Mouse (Mus musculus) stomach, postnatal 0 days (tissue): ENCODE measurements around the gene Dctpp1. TPM values are rescaled to one million over a fixed set of nuclear protein-coding genes. Genes with fewer than 3 reads are reported as not detected.

Experiments
- ATAC-seq: fragments of 200-750 bp; cut with Nextera tagmentation; 2 replicates; pipeline ENCODE4 v1.8.0; 2017; ENCODE audit not compliant: low FRiP score, low TSS enrichment
- DNase-seq: peaks from one replicate; pipeline ENCODE4 v3.0.0-alpha.2; 2016; ENCODE audit warnings: low spot score
- H3K27ac ChIP-seq: fragments of 300-500 bp; sonication (generic); replicated peaks from 2 replicates; pipeline ENCODE4 v1.5.1; 2014; ENCODE audit warnings: mild to moderate bottlenecking, control low read depth
- H3K27me3 ChIP-seq: fragments of 300-500 bp; sonication (generic); 2 replicates; pipeline ENCODE4 v1.6.1; 2014; ENCODE audit warnings: low read length; ENCODE audit not compliant: control insufficient read depth, insufficient read depth
- H3K36me3 ChIP-seq: fragments of 300-500 bp; sonication (generic); 2 replicates; pipeline ENCODE4 v1.6.1; 2014; ENCODE audit warnings: low read length, mixed read lengths; ENCODE audit not compliant: control insufficient read depth, insufficient read depth
- H3K4me1 ChIP-seq: fragments of 300-500 bp; sonication (generic); replicated peaks from 2 replicates; pipeline ENCODE4 v1.6.1; 2014; ENCODE audit warnings: antibody characterized with exemption; ENCODE audit not compliant: control insufficient read depth, insufficient read depth
- H3K4me2 ChIP-seq: fragments of 300-500 bp; sonication (generic); replicated peaks from 2 replicates; pipeline ENCODE4 v1.6.1; 2014; ENCODE audit warnings: low read depth, mild to moderate bottlenecking, control low read depth, moderate library complexity
- H3K4me3 ChIP-seq: fragments of 300-500 bp; sonication (generic); 2 replicates; pipeline ENCODE4 v1.5.1; 2014; ENCODE audit warnings: low read depth, low read length, control low read depth
- H3K9ac ChIP-seq: fragments of 300-500 bp; sonication (generic); 2 replicates; pipeline ENCODE4 v1.6.1; 2014; ENCODE audit warnings: mild to moderate bottlenecking, low read length, control low read depth, mixed read lengths
- H3K9me3 ChIP-seq: fragments of 300-500 bp; sonication (generic); 2 replicates; pipeline ENCODE4 v1.6.1; 2016; ENCODE audit warnings: low read length; ENCODE audit not compliant: control insufficient read depth
- CTCF ChIP-seq: IDR thresholded peaks from 2 replicates; pipeline ENCODE4 v1.5.1; 2016; ENCODE audit warnings: antibody characterized with exemption, low read depth, mild to moderate bottlenecking, moderate library complexity
- EP300 ChIP-seq: optimal IDR thresholded peaks from 2 replicates; pipeline ENCODE3; 2016; ENCODE audit warnings: antibody characterized with exemption
- WGBS: fragments of 180-500 bp; shearing (Covaris S2); extraction: QIAGEN DNeasy Blood & Tissue Kit; methylation state at CpG from one replicate; pipeline ENCODE4 v1.1.7; 2014; 5-methylcytosine and 5-hydroxymethylcytosine counted together
- polyA plus RNA-seq: library from polyadenylated mRNA; unstranded; fragments of >200 nt; fragmentation: Nextera tagmentation; extraction: Ambion mirVana; gene quantifications from 2 replicates; pipeline ENCODE4 v1.2.1, GENCODE M21; 2015

Gene Dctpp1
- polyA plus RNA-seq, 1 experiment from 2014 or later, result 84.5 TPM

- peak within 1 kb of the TSS; percentile 98 for H3K4me2 ChIP-seq
- H3K9me3 ChIP-seq, result no peaks in the 10 kb centered on the region
- peaks cover 5% of the 10 kb centered on the region for H3K36me3 ChIP-seq
- TF ChIP-seq CTCF (no peak), EP300 (no peak)
- H3K4me3 ChIP-seq, result peak within 1 kb of the TSS; percentile 93
- ATAC-seq (peak; percentile 44), DNase-seq (no peak)
- H3K4me1 ChIP-seq, result peaks cover 3% of the 10 kb centered on the region; the same call in 1 of the 2 replicates
- peak within 1 kb of the TSS; percentile 92 for H3K9ac ChIP-seq
- 2% methylated on average over 9 of the region's 44 CpGs for WGBS
- H3K27ac ChIP-seq, result peak within 1 kb of the TSS; percentile 91
- H3K27me3 ChIP-seq, result no peaks in the 10 kb centered on the region
Observed at GRCm38 (mm10) chr7:127208295-127208552, 52.3 kb downstream of the Dctpp1 start, which contains the start of gene Tbc1d10b. Gene Tbc1d10b (minus strand): TSS chr7:127208468.

- Histone ChIP-seq H3K36me3 (peaks cover 9% of the 10 kb centered on the region), H3K9me3 (no peaks in the 10 kb centered on the region), H3K4me1 (peaks cover 3% of the 10 kb centered on the region; the same call in 1 of the 2 replicates), H3K9ac (peak overlapping the region; percentile 92), H3K4me3 (peak overlapping the region; percentile 93), H3K27ac (peak overlapping the region; percentile 91), H3K4me2 (peak overlapping the region; percentile 98), H3K27me3 (no peaks in the 10 kb centered on the region)
- TF ChIP-seq EP300 (no peak), CTCF (no peak)
- WGBS, result under 1% methylated on average over 51 of the region's 53 CpGs
- DNase-seq (peak; percentile 33), ATAC-seq (no peak)
Observed at GRCm38 (mm10) chr7:127207374-127208294, 52.9 kb downstream of the Dctpp1 start.

Other genes starting within 250 kb of the Dctpp1 start
- 49.5 and 50.0 TPM in 2 replicates for gene Mvp, start 246.1 kb downstream of the Dctpp1 start, polyA plus RNA-seq
- 0.42 TPM in 1 of 2 replicates, not detected in the other for gene Pagr1b, start 244.2 kb downstream of the Dctpp1 start, polyA plus RNA-seq
- 8.7 and 25.1 TPM in 2 replicates for gene Pagr1a, start 243.4 kb downstream of the Dctpp1 start, polyA plus RNA-seq
- gene Gm42742, start 239.6 kb downstream of the Dctpp1 start, polyA plus RNA-seq, result 12.0 and 27.5 TPM in 2 replicates
- gene Prrt2, start 239.5 kb downstream of the Dctpp1 start, polyA plus RNA-seq, result 1.7 and 2.9 TPM in 2 replicates
- 21.3 and 25.5 TPM in 2 replicates for gene Maz, start 233.7 kb downstream of the Dctpp1 start, polyA plus RNA-seq
- gene Kif22, start 218.2 kb downstream of the Dctpp1 start, polyA plus RNA-seq, result 20.8 and 24.4 TPM in 2 replicates
- gene Zg16, start 173.4 kb downstream of the Dctpp1 start, polyA plus RNA-seq, result 1.8 and 2.0 TPM in 2 replicates
- 4.0 and 4.1 TPM in 2 replicates for gene AI467606, start 169.3 kb downstream of the Dctpp1 start, polyA plus RNA-seq
- gene Qprt, start 138.5 kb downstream of the Dctpp1 start, polyA plus RNA-seq, result 0.89 and 1.4 TPM in 2 replicates
- 0.21 and 0.22 TPM in 2 replicates for gene Spn, start 122.9 kb downstream of the Dctpp1 start, polyA plus RNA-seq
- 22.8 and 25.2 TPM in 2 replicates for gene Cd2bp2, start 64.7 kb downstream of the Dctpp1 start, polyA plus RNA-seq
- 11.7 and 12.1 TPM in 2 replicates for gene Tbc1d10b, start 52.2 kb downstream of the Dctpp1 start, polyA plus RNA-seq
- 11.7 and 15.9 TPM in 2 replicates for gene Mylpf, start 51.8 kb downstream of the Dctpp1 start, polyA plus RNA-seq
- 11.4 and 12.2 TPM in 2 replicates for gene Zfp553, start 27.6 kb downstream of the Dctpp1 start, polyA plus RNA-seq
- gene Sept1, start 27.6 kb downstream of the Dctpp1 start, polyA plus RNA-seq, result 7.0 and 7.9 TPM in 2 replicates
- gene Zfp771, start 16.4 kb downstream of the Dctpp1 start, polyA plus RNA-seq, result 27.3 and 29.6 TPM in 2 replicates
- gene Sephs2, start 13.3 kb upstream of the Dctpp1 start, polyA plus RNA-seq, result 113 and 115 TPM in 2 replicates
- 0.80 and 1.1 TPM in 2 replicates for gene Itgal, start 35.6 kb upstream of the Dctpp1 start, polyA plus RNA-seq
- gene Zfp768, start 84.9 kb upstream of the Dctpp1 start, polyA plus RNA-seq, result 9.0 and 11.0 TPM in 2 replicates
- gene Zfp747, start 115.3 kb upstream of the Dctpp1 start, polyA plus RNA-seq, result 4.9 and 5.4 TPM in 2 replicates
- 3.0 and 3.1 TPM in 2 replicates for gene 9130019O22Rik, start 126.5 kb upstream of the Dctpp1 start, polyA plus RNA-seq
- gene E430018J23Rik, start 132.9 kb upstream of the Dctpp1 start, polyA plus RNA-seq, result 3.3 and 3.9 TPM in 2 replicates
- 4.0 and 4.3 TPM in 2 replicates for gene Zfp764, start 146.1 kb upstream of the Dctpp1 start, polyA plus RNA-seq
- gene Zfp688, start 161.4 kb upstream of the Dctpp1 start, polyA plus RNA-seq, result 15.6 and 17.8 TPM in 2 replicates
- gene Zfp689, start 188.4 kb upstream of the Dctpp1 start, polyA plus RNA-seq, result 2.1 and 2.9 TPM in 2 replicates
- 30.4 and 36.5 TPM in 2 replicates for gene Prr14, start 198.9 kb upstream of the Dctpp1 start, polyA plus RNA-seq
- gene Fbrs, start 218.5 kb upstream of the Dctpp1 start, polyA plus RNA-seq, result 8.7 and 9.3 TPM in 2 replicates